ENCODE assay signal across 12 mouse cellular contexts in the genomic region with DNA sequence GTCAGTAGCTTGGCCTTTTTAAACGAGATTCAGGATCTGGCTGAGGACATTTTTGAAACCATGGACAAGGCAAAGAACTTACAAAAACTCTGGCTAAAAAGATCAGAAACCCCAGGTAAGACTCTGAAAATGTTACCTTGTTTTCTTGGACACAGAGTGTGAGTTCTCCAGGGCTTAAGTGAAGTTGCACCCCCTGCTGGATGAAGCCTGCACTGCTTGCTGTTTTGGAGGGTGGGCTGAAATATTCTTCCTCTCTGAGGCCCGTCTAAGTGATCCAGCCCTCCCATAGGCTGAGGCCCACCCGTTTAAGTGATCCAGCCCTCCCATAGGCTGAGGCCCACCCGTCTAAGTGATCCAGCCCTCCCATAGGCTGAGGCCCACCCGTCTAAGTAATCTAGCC. TPM values are rescaled to one million over a fixed set of nuclear protein-coding genes. Genes with fewer than 3 reads are reported as not detected.
A peak's percentile ranks its signal among the peaks of the same experiment; 100 is the strongest.
DNase-seq lines count a peak whose midpoint lies in the region; ATAC-seq and TF ChIP-seq lines count a peak whose summit lies in the region.
"Not testable (repeated sequence)": the region's sequence is repeated elsewhere in the genome, so short reads cannot be mapped to it uniquely, and the experiment has no call there.
"Had no signal": no experiment of that assay in that cellular context is flagged by ENCODE, and none has a peak within 500 bp of the region (broad histone marks: within the 10 kb centered on the region; RNA-seq: fewer than 3 reads in every experiment).

No protein-coding gene starts in this region.

- in situ Hi-C loops in ES-E14 (cut with MboI; ENCODE audit: low sequenced_read_pairs in 2 of 2, unreplicated experiment in 2 of 2) = not testable (repeated sequence)

- ATAC-seq in hindbrain, embryonic 11.5 days (ENCODE audit: low FRiP score); lung, postnatal 0 days: not testable (repeated sequence)

- not testable (repeated sequence) for H3K4me3 ChIP-seq in ES-E14 (ENCODE audit: insufficient read depth in 1 of 2, low read depth in 1 of 2, low read length in 2 of 2, poor library complexity in 1 of 2, severe bottlenecking in 1 of 2); hindbrain, embryonic 11.5 days (ENCODE audit: low read depth, low read length); lung, postnatal 0 days (ENCODE audit: low read depth, low read length)

- not testable (repeated sequence) for H3K4me2 ChIP-seq in hindbrain, embryonic 11.5 days (replicated peaks; ENCODE audit: low read depth, low read length); lung, postnatal 0 days (replicated peaks; ENCODE audit: low read depth, low read length)

- TF ChIP-seq EP300 in lung, postnatal 0 days (IDR thresholded peaks at IDR 0.05) = not testable (repeated sequence)

- not testable (repeated sequence) for H3K9me3 ChIP-seq in ES-E14 (ENCODE audit: control insufficient read depth, insufficient read depth, low read depth, low read length); hindbrain, embryonic 11.5 days (ENCODE audit: control insufficient read depth, low read length); lung, postnatal 0 days (ENCODE audit: low read length)

- H3K9ac ChIP-seq in ES-E14 (ENCODE audit: insufficient read depth, low read depth, low read length, poor library complexity, severe bottlenecking); hindbrain, embryonic 11.5 days (ENCODE audit: low read depth, low read length); lung, postnatal 0 days (replicated peaks; ENCODE audit: low read depth): not testable (repeated sequence)

- WGBS in hindbrain, embryonic 11.5 days = 90% methylated on average over 5 of the region's 5 CpGs
- 73% methylated on average over 5 of the region's 5 CpGs for WGBS in lung, postnatal 0 days

- DNase-seq in 3T3-L1 (ENCODE audit: low read depth, low spot score) = peak; percentile 23
- DNase-seq in ES-E14 (ENCODE audit: low read depth, low spot score) = peak; percentile 62
- DNase-seq in adrenal gland, postnatal 10 days = peak; percentile 3
- peak; percentile 15 for DNase-seq in embryo, embryonic 10.5 days (ENCODE audit: low spot score)
- DNase-seq in hindbrain, embryonic 11.5 days (ENCODE audit: low spot score) = peak; percentile 8
- DNase-seq in kidney, postnatal 4 days = peak; percentile 18 to 30
- DNase-seq in lung, postnatal 0 days (ENCODE audit: low spot score) = not testable (repeated sequence)
- DNase-seq in thymus, postnatal 0 days (ENCODE audit: low spot score) = peak; percentile 3

- peak; percentile 40 for TF ChIP-seq CTCF in lung, postnatal 0 days (IDR thresholded peaks at IDR 0.05)

- not testable (repeated sequence) for H3K27me3 ChIP-seq in hindbrain, embryonic 11.5 days (ENCODE audit: control insufficient read depth, insufficient read depth, low read length); lung, postnatal 0 days (replicated peaks; ENCODE audit: insufficient read depth, low read length)

- not testable (repeated sequence) for H3K36me3 ChIP-seq in ES-E14 (ENCODE audit: control insufficient read depth, insufficient read depth, low read length, poor library complexity, severe bottlenecking); hindbrain, embryonic 11.5 days (ENCODE audit: control insufficient read depth, insufficient read depth, low read length); lung, postnatal 0 days (ENCODE audit: insufficient read depth, low read length)

- not testable (repeated sequence) for H3K4me1 ChIP-seq in ES-E14 (ENCODE audit: control insufficient read depth in 2 of 2, insufficient read depth in 2 of 2, low read length in 2 of 2, poor library complexity in 1 of 2); hindbrain, embryonic 11.5 days (replicated peaks; ENCODE audit: control insufficient read depth, insufficient read depth, low read length); lung, postnatal 0 days (ENCODE audit: insufficient read depth, low read depth, low read length)

- not testable (repeated sequence) for H3K27ac ChIP-seq in ES-E14 (ENCODE audit: insufficient read depth, low read depth, low read length, poor library complexity, severe bottlenecking); hindbrain, embryonic 11.5 days (ENCODE audit: low read depth, low read length); lung, postnatal 0 days (ENCODE audit: low read length)

TF ChIP-seq in ES-E14, 5 proteins besides CTCF, POLR2A, EP300 and RAD21:
- TF ChIP-seq ZC3H11A (IDR thresholded peaks at IDR 0.05; ENCODE audit: borderline replicate concordance, low read depth, low read length) = peak; percentile 38; the same call in 1 of the 2 replicates

RNA-seq across cellular contexts. Expression of a gene that starts 57.9 kb away (rescaled TPM):
- total RNA-seq in ES-E14 (2012; rRNA removed) = 0.42 and 0.62 TPM in 2 replicates
- under 1 TPM; 0.12 to 0.30 TPM for total RNA-seq in adrenal gland, postnatal 10 days (2021)
- 0.01 TPM in 1 of 2 replicates, not detected in the other for polyA plus RNA-seq in hindbrain, embryonic 11.5 days (2014; fragmentation: Nextera tagmentation; extraction: Ambion mirVana)
- polyA plus RNA-seq in lung, postnatal 0 days (2015; fragmentation: Nextera tagmentation; extraction: Ambion mirVana) = 0.02 TPM in 2 replicates
- 0.05 TPM in 2 replicates for polyA plus RNA-seq in thymus, postnatal 0 days (2015; fragmentation: Nextera tagmentation; extraction: Ambion mirVana)
- total RNA-seq: gastrocnemius, adult 2 months; liver, adult 2 months had no signal
- polyA plus RNA-seq: adrenal gland, adult 2 months; liver, adult 2 months; neural tube, embryonic 11.5 days had no signal
